Mouse (Mus musculus): ENCODE measurements around the gene Adam3. TPM values are rescaled to one million over a fixed set of nuclear protein-coding genes. Genes with fewer than 3 reads are reported as not detected.

Adam3 gene
- polyA plus RNA-seq (2012; ENCODE audit: low replicate concordance), result not detected in 2 replicates

DNA sequence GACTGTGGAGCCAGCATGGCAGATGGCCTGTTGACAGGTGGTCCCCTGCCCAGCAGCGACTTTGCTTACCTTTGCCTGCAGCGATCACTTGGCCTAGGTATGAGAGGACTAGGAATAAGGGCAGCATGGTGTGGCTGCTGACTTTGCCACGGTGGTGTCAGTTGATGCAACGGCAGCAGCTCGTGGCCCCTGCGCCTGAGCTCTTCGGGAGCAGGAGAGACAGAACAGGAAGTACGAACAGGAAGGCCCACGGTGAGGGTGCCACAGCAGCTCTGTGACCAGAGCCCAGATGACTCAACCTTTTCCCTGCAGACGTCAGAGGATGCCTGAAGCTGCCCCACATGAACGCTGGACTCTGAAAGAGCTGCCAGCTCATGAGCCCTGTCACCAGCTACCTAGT is at the start of gene Adam3:
TSS of gene Adam3 (minus strand) at position 223 of the 400 bp plus-strand sequence.

Other genes starting within 250 kb of the Adam3 start
- gene Adam5, start 98.5 kb upstream of the Adam3 start, polyA plus RNA-seq (2012; ENCODE audit: low replicate concordance), result not detected in 2 replicates